Mouse (Mus musculus): Measurements from ENCODE around the gene Gm21988. TPM values are rescaled to one million over a fixed set of nuclear protein-coding genes. Genes with fewer than 3 reads are reported as not detected.

The Gm21988 gene
- total and polyA plus RNA-seq, 2 experiments from 2014 or later: 3.4 to 20.1 TPM

GRCm38 (mm10) chr11:70218039-70218438 is 21.6 kb downstream of the Gm21988 start:
- ATAC-seq (ENCODE audit: low FRiP score) (no peak), DNase-seq (ENCODE audit: low spot score) (no peak)
- 94% methylated on average over 4 of the region's 4 CpGs for WGBS
- H3K27me3 ChIP-seq (ENCODE audit: insufficient read depth, low read length): peaks cover 10% of the 10 kb centered on the region; the same call in 1 of the 2 replicates
- no peaks in the 10 kb centered on the region for H3K9me3 ChIP-seq (ENCODE audit: low read length)
- H3K9ac ChIP-seq (replicated peaks; ENCODE audit: low read length, poor library complexity, severe bottlenecking): no peak overlapping the region
- H3K36me3 ChIP-seq (ENCODE audit: insufficient read depth, low read length): 0 out of 2 replicates have a peak, but pooled peaks cover 8% of the 10 kb centered on the region
- no peak overlapping the region for H3K4me3 ChIP-seq (ENCODE audit: low read depth, low read length)
- no peak overlapping the region for H3K27ac ChIP-seq (ENCODE audit: low read depth, low read length)
- H3K4me2 ChIP-seq (ENCODE audit: low read depth, low read length, poor library complexity, severe bottlenecking): no peak overlapping the region
- peaks cover 21% of the 10 kb centered on the region for H3K4me1 ChIP-seq (ENCODE audit: insufficient read depth, low read length)
- TF ChIP-seq CTCF (IDR thresholded peaks at IDR 0.05): no peak

- ATAC-seq (ENCODE audit: low FRiP score) (no peak), DNase-seq (ENCODE audit: low spot score) (no peak)
- 55% methylated on average over 3 of the region's 3 CpGs for WGBS
- Histone ChIP-seq H3K4me1 (ENCODE audit: insufficient read depth, low read length) (peaks cover 21% of the 10 kb centered on the region), H3K36me3 (ENCODE audit: insufficient read depth, low read length) (0 out of 2 replicates have a peak, but pooled peaks cover 8% of the 10 kb centered on the region), H3K27ac (ENCODE audit: low read depth, low read length) (no peak overlapping the region), H3K9me3 (ENCODE audit: low read length) (no peaks in the 10 kb centered on the region), H3K4me2 (ENCODE audit: low read depth, low read length, poor library complexity, severe bottlenecking) (no peak overlapping the region), H3K27me3 (ENCODE audit: insufficient read depth, low read length) (peaks cover 10% of the 10 kb centered on the region; the same call in 1 of the 2 replicates), H3K9ac (replicated peaks; ENCODE audit: low read length, poor library complexity, severe bottlenecking) (no peak overlapping the region), H3K4me3 (ENCODE audit: low read depth, low read length) (no peak overlapping the region)
- no peak for TF ChIP-seq CTCF (IDR thresholded peaks at IDR 0.05)
These were observed 23.5 kb downstream of the Gm21988 start for GRCm38 (mm10) chr11:70216103-70216502.

GRCm38 (mm10) chr11:70215301-70215700 is 24.3 kb downstream of the Gm21988 start:
- no peak for TF ChIP-seq CTCF (IDR thresholded peaks at IDR 0.05)
- Histone ChIP-seq H3K27me3 (ENCODE audit: insufficient read depth, low read length) (peaks cover 10% of the 10 kb centered on the region; the same call in 1 of the 2 replicates), H3K9ac (replicated peaks; ENCODE audit: low read length, poor library complexity, severe bottlenecking) (0 out of 2 replicates have a peak overlapping the region, but pooled peaks have one; percentile 5), H3K9me3 (ENCODE audit: low read length) (no peaks in the 10 kb centered on the region), H3K36me3 (ENCODE audit: insufficient read depth, low read length) (0 out of 2 replicates have a peak, but pooled peaks cover 8% of the 10 kb centered on the region), H3K4me3 (ENCODE audit: low read depth, low read length) (0 out of 2 replicates have a peak overlapping the region, but pooled peaks have one; percentile 2), H3K4me2 (ENCODE audit: low read depth, low read length, poor library complexity, severe bottlenecking) (peak overlapping the region; percentile 87; the same call in 1 of the 2 replicates), H3K27ac (ENCODE audit: low read depth, low read length) (no peak overlapping the region), H3K4me1 (ENCODE audit: insufficient read depth, low read length) (peaks cover 21% of the 10 kb centered on the region)
- DNase-seq (ENCODE audit: low spot score) (no peak), ATAC-seq (ENCODE audit: low FRiP score) (no peak)
- 16% methylated on average over 22 of the region's 22 CpGs for WGBS

- ATAC-seq (ENCODE audit: low FRiP score): no peak
- Histone ChIP-seq H3K9ac (replicated peaks; ENCODE audit: low read length, poor library complexity, severe bottlenecking) (no peak overlapping the region), H3K4me2 (ENCODE audit: low read depth, low read length, poor library complexity, severe bottlenecking) (peak overlapping the region; percentile 87), H3K27ac (ENCODE audit: low read depth, low read length) (no peak overlapping the region), H3K36me3 (ENCODE audit: insufficient read depth, low read length) (0 out of 2 replicates have a peak, but pooled peaks cover 8% of the 10 kb centered on the region), H3K4me1 (ENCODE audit: insufficient read depth, low read length) (peaks cover 21% of the 10 kb centered on the region), H3K4me3 (ENCODE audit: low read depth, low read length) (peak overlapping the region; percentile 43; the same call in 1 of the 2 replicates), H3K9me3 (ENCODE audit: low read length) (no peaks in the 10 kb centered on the region), H3K27me3 (ENCODE audit: insufficient read depth, low read length) (peaks cover 10% of the 10 kb centered on the region; the same call in 1 of the 2 replicates)
- no peak for TF ChIP-seq CTCF (IDR thresholded peaks at IDR 0.05)
- WGBS: 8% methylated on average over 18 of the region's 18 CpGs
- no peak for DNase-seq (ENCODE audit: low spot score)
These were observed 24.8 kb downstream of the Gm21988 start for GRCm38 (mm10) chr11:70214856-70215209.

- peak overlapping the region; percentile 63 for H3K9ac ChIP-seq (replicated peaks; ENCODE audit: low read length, poor library complexity, severe bottlenecking)
- no peak for DNase-seq (ENCODE audit: low spot score)
These were observed 25.3 kb downstream of the Gm21988 start for GRCm38 (mm10) chr11:70214191-70214855.

GRCm38 (mm10) chr11:70213736-70214135 is 25.9 kb downstream of the Gm21988 start:
- Histone ChIP-seq H3K4me2 (ENCODE audit: low read depth, low read length, poor library complexity, severe bottlenecking) (peak overlapping the region; percentile 87), H3K27ac (ENCODE audit: low read depth, low read length) (no peak overlapping the region), H3K4me3 (ENCODE audit: low read depth, low read length) (peak overlapping the region; percentile 43), H3K9me3 (ENCODE audit: low read length) (no peaks in the 10 kb centered on the region), H3K36me3 (ENCODE audit: insufficient read depth, low read length) (0 out of 2 replicates have a peak, but pooled peaks cover 8% of the 10 kb centered on the region), H3K9ac (replicated peaks; ENCODE audit: low read length, poor library complexity, severe bottlenecking) (peak overlapping the region; percentile 63), H3K27me3 (ENCODE audit: insufficient read depth, low read length) (peaks cover 10% of the 10 kb centered on the region; the same call in 1 of the 2 replicates), H3K4me1 (ENCODE audit: insufficient read depth, low read length) (peaks cover 11% of the 10 kb centered on the region)
- TF ChIP-seq CTCF (IDR thresholded peaks at IDR 0.05): no peak
- WGBS: 5% methylated on average over 26 of the region's 26 CpGs
- ATAC-seq (ENCODE audit: low FRiP score): peak; percentile 38
- DNase-seq (ENCODE audit: low spot score): no peak

More at GRCm38 (mm10) chr11:70214191-70214855, 25.3 kb downstream of the Gm21988 start:
- no peak for TF ChIP-seq CTCF (IDR thresholded peaks at IDR 0.05)
- H3K27me3 ChIP-seq (ENCODE audit: insufficient read depth, low read length): peaks cover 10% of the 10 kb centered on the region; the same call in 1 of the 2 replicates
- WGBS: under 1% methylated on average over 43 of the region's 46 CpGs
- H3K9me3 ChIP-seq (ENCODE audit: low read length): no peaks in the 10 kb centered on the region
- H3K4me3 ChIP-seq (ENCODE audit: low read depth, low read length): peak overlapping the region; percentile 43
- H3K4me1 ChIP-seq (ENCODE audit: insufficient read depth, low read length): peaks cover 17% of the 10 kb centered on the region
- H3K4me2 ChIP-seq (ENCODE audit: low read depth, low read length, poor library complexity, severe bottlenecking): peak overlapping the region; percentile 87
- peak; percentile 41 for ATAC-seq (ENCODE audit: low FRiP score)
- H3K27ac ChIP-seq (ENCODE audit: low read depth, low read length): no peak overlapping the region
- H3K36me3 ChIP-seq (ENCODE audit: insufficient read depth, low read length): 0 out of 2 replicates have a peak, but pooled peaks cover 8% of the 10 kb centered on the region
